Mouse (Mus musculus) erythroid progenitor cell, adult 5-6 weeks (primary cell): ENCODE data around the gene Clmn. TPM values are rescaled to one million over a fixed set of nuclear protein-coding genes. Genes with fewer than 3 reads are reported as not detected.

Experiments used
- ATAC-seq: replicated peaks from 2 replicates; pipeline ENCODE4 v1.8.0; 2016; ENCODE audit warnings: moderate number of reproducible peaks, mild to moderate bottlenecking, moderate TSS enrichment, inconsistent platforms; ENCODE audit not compliant: poor library complexity, low FRiP score, severe bottlenecking
- total RNA-seq, 2 experiments: library from RNA; stranded (forward) in 1 of 2; stranded (reverse) in 1 of 2; fragments of 150-400 nt in 1 of 2; fragments of 186-747, 209-891 nt in 1 of 2; gene quantifications; 2 replicates each; pipeline versions ENCODE4 v1.2.3 to v1.2.4; 2015 to 2017; ENCODE audit warnings: low replicate concordance in 2 of 2

The Clmn gene
- total RNA-seq, 2 experiments from 2014 or later: not detected

GRCm38 (mm10) chr12:104881518-104882060, 16.7 kb upstream of the Clmn start:
- ATAC-seq: no peak

- no peak for ATAC-seq
Observed at GRCm38 (mm10) chr12:104880367-104880766, 15.5 kb upstream of the Clmn start.

DNA sequence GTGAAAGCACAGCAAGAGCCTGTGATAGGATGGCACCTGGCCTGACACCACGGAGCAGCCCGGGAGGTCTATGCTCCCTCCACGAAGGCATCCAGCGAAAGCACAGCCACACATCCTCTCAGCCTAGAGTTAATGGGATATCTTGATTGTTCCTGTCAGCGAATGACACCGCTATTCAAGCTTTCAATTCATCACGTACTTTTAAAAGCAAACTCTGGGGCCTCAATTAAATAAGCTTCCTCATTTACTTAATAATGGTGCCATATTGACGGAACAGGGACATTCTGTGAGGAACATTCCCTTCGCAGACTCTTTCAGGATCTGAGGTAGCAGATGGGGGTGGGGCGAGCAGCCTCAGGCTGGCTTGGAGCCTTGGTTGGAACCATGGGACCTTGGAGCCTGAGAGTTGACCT, 14.7 kb upstream of the Clmn start:
- ATAC-seq: no peak

- ATAC-seq: no peak
Observed at GRCm38 (mm10) chr12:104876053-104876452, 11.2 kb upstream of the Clmn start.

DNA sequence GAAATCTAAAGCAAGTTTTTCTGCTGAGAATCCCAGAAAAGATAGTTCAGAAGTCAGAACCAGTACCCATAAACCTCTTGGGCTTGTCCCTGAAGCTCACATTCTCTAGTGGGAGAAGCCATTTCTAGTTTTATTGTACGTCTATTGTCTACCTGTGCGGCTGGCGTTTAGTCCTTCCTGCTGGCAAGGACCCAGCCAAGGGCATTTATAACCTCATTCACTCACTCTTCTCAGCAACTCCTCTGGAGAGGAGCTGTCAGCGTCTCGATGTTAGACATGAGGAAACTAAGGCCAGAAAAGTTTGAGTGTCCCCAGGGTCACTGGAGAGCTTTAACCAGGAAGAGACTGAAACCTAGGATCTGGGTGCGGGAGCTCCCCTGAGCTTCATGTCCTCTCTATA, 7.1 kb upstream of the Clmn start:
- no peak for ATAC-seq

DNA sequence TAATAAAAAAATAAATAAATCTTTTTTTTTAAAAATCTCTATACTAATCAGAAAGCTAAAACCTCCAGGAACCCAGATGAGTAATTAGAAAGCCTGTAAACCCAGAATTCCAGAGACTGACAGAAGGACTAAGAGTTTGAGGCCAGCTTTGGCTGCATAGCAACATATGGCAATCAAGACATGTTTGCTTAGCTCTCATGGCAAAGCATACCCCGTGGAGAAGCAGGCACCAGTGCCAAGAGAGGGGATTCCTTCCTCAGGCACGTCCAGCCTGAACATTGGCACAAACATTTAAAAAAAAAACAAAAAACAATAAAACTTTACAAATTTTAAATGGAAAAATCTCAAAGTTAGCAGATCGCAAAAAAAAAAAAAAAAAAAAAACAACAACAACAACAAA, 4.9 kb upstream of the Clmn start:
- no peak for ATAC-seq

DNA sequence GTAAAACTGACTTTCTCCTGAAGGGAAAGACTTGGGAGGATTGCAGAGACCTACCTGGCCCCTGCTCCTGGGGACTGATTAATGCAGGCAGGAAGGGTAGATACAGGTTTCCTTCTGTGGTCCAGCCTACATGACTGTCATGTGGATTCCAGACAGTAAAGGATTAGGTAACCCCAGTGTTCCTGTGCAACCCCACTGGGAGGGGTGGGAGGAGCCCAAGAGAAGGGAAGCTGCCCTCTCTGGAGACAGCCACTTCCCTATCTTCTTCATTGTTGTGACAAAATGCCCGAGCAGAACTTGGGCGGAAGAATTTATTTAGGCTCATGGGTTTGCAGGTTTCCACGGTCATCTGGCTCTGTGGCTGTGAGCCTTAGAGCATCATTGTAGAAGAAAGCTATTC, 3.6 kb upstream of the Clmn start:
- ATAC-seq: no peak

GRCm38 (mm10) chr12:104867851-104868250, 3.0 kb upstream of the Clmn start:
- ATAC-seq: no peak

- no peak for ATAC-seq
Observed at GRCm38 (mm10) chr12:104865166-104865535, 275 bp upstream of the Clmn start.

GRCm38 (mm10) chr12:104863653-104864052, 1.2 kb downstream of the Clmn start:
- ATAC-seq: no peak

- no peak for ATAC-seq
Observed at GRCm38 (mm10) chr12:104859140-104859539, 5.7 kb downstream of the Clmn start.

- ATAC-seq: no peak
Observed at GRCm38 (mm10) chr12:104858732-104859131, 6.1 kb downstream of the Clmn start.

GRCm38 (mm10) chr12:104857614-104858013, 7.3 kb downstream of the Clmn start:
- ATAC-seq: no peak

DNA sequence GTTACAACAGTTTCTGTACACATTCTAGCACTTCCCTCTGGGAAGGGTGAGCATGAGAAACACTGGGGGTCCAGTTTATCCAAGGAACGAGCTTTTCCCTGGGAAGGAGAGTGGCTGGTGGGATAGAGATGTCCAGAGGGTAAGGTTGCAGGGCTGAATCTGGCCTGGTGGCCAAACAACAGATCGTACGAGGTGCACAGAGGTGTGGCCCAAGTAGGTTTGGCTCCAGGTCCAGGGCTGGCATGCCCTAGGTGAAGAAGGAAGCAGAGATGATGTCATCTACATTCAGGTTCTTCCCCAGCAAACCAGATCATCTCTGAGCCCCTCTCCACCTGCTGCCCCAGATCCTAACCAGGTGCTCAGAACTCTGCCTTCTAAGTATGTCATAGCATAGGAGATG, 8.3 kb downstream of the Clmn start:
- no peak for ATAC-seq

- no peak for ATAC-seq
Observed at GRCm38 (mm10) chr12:104855548-104855947, 9.3 kb downstream of the Clmn start.

GRCm38 (mm10) chr12:104854826-104855225, 10.1 kb downstream of the Clmn start:
- no peak for ATAC-seq

DNA sequence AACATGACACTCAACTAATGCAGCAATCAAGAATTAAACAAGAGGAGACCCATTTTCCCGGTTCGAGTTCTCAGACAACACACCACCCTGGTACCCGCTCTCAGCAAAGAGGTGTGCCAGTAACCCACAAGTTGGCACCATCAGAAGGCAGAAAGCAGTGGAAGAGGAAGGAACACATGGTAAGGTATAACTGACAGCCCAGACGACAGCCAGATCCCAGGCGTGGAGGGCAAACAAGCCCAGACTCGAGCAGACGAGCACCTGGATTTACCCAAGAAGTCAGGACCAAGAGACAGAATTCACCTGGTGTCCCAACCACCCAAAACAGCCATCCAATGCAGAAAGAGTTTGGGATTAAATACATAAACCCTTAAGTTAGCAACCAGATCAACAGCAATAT, 11.5 kb downstream of the Clmn start:
- ATAC-seq: no peak

DNA sequence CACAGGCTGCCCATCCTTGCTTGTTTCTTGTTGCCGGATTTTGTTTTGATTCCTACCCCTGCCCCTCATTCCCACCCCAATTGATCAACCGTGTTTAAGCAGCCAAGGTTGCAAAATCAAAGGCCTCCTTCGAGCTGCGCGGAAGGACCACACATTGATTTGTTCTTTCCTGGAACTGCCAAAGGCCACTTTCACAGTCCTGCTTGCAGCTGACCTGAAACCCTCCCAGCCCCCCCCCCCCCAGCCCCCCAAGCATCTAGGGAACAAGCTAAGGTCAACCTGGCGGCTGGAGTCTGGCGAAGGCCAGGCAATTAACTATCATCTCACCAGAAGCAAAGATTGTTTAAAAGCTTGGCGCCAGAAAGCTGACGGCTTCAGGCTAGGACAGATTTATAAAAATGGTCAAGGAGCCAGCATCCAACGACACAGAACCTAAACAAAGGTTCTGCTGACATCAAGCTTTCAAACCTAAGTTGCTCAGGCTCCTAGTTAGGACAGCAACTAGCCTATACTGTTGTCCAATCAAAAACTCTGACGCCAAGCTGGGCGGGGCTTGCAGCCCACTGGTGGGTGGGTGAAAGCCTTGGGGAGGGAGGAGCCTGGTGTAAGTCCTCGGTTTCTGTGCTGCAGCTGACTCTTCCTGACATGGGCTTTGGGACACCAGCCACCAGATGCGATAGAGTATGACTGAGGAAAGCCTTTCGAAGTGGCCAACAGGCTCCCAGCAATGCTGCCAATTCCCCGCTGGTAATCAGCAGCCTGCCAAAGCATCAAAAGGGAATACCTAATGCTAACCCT, 13.0 kb downstream of the Clmn start:
- no peak for ATAC-seq

DNA sequence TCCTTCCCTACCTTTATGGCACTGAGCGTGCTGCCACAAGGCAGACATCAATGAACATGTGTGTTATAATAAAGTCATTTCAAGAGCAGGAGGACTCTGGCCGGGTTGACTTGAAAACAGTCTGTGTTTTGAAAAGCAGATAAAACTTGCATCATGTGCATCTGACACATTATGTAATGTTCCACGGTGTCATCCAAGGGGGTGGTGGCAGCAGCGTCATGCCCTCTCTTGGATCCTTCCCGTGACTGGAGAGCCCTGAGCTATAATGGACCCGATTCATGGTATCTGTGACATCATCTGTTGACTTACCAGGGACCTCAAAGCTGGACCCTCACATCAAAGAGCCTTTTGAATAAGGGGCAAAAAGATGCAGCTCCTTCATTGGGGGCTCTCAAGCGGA, 14.8 kb downstream of the Clmn start:
- no peak for ATAC-seq

DNA sequence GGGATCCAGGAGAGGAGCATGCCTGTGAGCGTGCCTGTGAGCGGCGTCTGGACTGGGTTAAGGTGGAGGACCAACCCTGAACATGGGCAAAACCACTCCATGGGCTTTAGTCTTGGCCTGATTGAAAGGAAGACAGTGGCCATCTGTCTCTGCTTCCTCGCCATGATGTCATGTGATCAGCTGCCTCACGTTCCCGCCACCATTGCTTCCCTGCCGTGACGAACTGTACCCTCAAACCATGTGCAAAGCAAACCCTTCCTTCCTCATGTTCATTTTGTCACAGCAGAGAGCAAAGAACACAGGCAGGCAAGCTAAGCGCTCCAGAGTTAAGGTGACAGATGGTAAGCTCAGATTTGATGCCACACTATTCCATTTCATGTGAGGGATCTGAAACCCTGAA, 16.2 kb downstream of the Clmn start:
- no peak for ATAC-seq

- ATAC-seq: no peak
Observed at GRCm38 (mm10) chr12:104847227-104847626, 17.6 kb downstream of the Clmn start.

- ATAC-seq: no peak
Observed at GRCm38 (mm10) chr12:104845707-104846106, 19.2 kb downstream of the Clmn start.
